Mouse (Mus musculus): ENCODE measurements at regions not wholly inside any gene's neighbourhood (a gene's known extent, or its start where the extent isn't known, plus 50 kb on each side); places are given as distances from the start of the nearest gene placed in this dataset.

- DNase-seq = peak; percentile 75
Observed at GRCm38 (mm10) chr1:34642304-34642893, 62.9 kb downstream of the Amer3 start.

GRCm38 (mm10) chr1:34653963-34654644, 74.6 kb downstream of the Amer3 start:
- no peak for DNase-seq

- no peak for DNase-seq
Observed at GRCm38 (mm10) chr1:34657481-34657880, 78.0 kb downstream of the Amer3 start.

GRCm38 (mm10) chr1:34663875-34664547, 84.6 kb downstream of the Amer3 start:
- DNase-seq = no peak

GRCm38 (mm10) chr1:34664816-34665511, 85.5 kb downstream of the Amer3 start:
- DNase-seq = peak; percentile 17

GRCm38 (mm10) chr1:34665512-34665854, 86.0 kb downstream of the Amer3 start:
- DNase-seq = no peak

- DNase-seq = peak; percentile 39
Observed at GRCm38 (mm10) chr1:34666226-34666662, 86.8 kb downstream of the Amer3 start.

GRCm38 (mm10) chr1:34677105-34677741, 97.8 kb downstream of the Amer3 start:
- DNase-seq = no peak

- peak; percentile 47 for DNase-seq
Observed at GRCm38 (mm10) chr1:34677832-34678733, 98.6 kb downstream of the Amer3 start.

GRCm38 (mm10) chr1:34678734-34679068, 99.2 kb downstream of the Amer3 start:
- DNase-seq = peak; percentile 14

GRCm38 (mm10) chr1:34686539-34686938, 107.1 kb downstream of the Amer3 start:
- no peak for DNase-seq

- no peak for DNase-seq
Observed at GRCm38 (mm10) chr1:34696533-34696932, 117.1 kb downstream of the Amer3 start.

GRCm38 (mm10) chr1:34700237-34701030, 121.0 kb downstream of the Amer3 start:
- peak; percentile 62 for DNase-seq

GRCm38 (mm10) chr1:34701436-34701835, 122.0 kb downstream of the Amer3 start:
- DNase-seq = no peak

- no peak for DNase-seq
Observed at GRCm38 (mm10) chr1:34709089-34709488, 129.6 kb downstream of the Amer3 start.

- DNase-seq = no peak
Observed at GRCm38 (mm10) chr1:34722674-34723073, 120.2 kb downstream of the Fam168b start.

GRCm38 (mm10) chr1:34732156-34732555, 110.7 kb downstream of the Fam168b start:
- no peak for DNase-seq

- DNase-seq = no peak
Observed at GRCm38 (mm10) chr1:34733026-34733913, 109.6 kb downstream of the Fam168b start.

GRCm38 (mm10) chr1:34738386-34739067, 104.3 kb downstream of the Fam168b start:
- peak; percentile 70 for DNase-seq

GRCm38 (mm10) chr1:34739621-34740020, 103.2 kb downstream of the Fam168b start:
- DNase-seq = no peak

Data from retina, postnatal 1 day (tissue).